Mouse (Mus musculus) intestine, embryonic 14.5 days (tissue): ENCODE results near the gene Gcn1l1. TPM values are rescaled to one million over a fixed set of nuclear protein-coding genes. Genes with fewer than 3 reads are reported as not detected.

Source experiments
- ATAC-seq: fragments of 200-750 bp; cut with Nextera tagmentation; replicated peaks from 2 replicates; pipeline ENCODE4 v1.8.0; 2017; ENCODE audit warnings: low read depth, moderate number of reproducible peaks, moderate TSS enrichment, moderate library complexity; ENCODE audit not compliant: low FRiP score, low TSS enrichment
- DNase-seq: peaks from one replicate; pipeline ENCODE4 v3.0.0-alpha.2; 2018; ENCODE audit warnings: low spot score
- H3K27ac ChIP-seq: fragments of 300-500 bp; sonication (generic); 2 replicates; pipeline ENCODE4 v1.5.1; 2014; ENCODE audit warnings: low read depth, mild to moderate bottlenecking, control low read depth
- H3K27me3 ChIP-seq: fragments of 300-500 bp; sonication (generic); replicated peaks from 2 replicates; pipeline ENCODE4 v1.6.1; 2014; ENCODE audit warnings: low read length, control low read depth; ENCODE audit not compliant: control insufficient read depth, insufficient read depth
- H3K36me3 ChIP-seq: fragments of 300-500 bp; sonication (generic); 2 replicates; pipeline ENCODE4 v1.6.1; 2014; ENCODE audit warnings: low read length, control low read depth; ENCODE audit not compliant: control insufficient read depth, insufficient read depth
- H3K4me1 ChIP-seq: fragments of 300-500 bp; sonication (generic); replicated peaks from 2 replicates; pipeline ENCODE4 v1.6.1; 2014; ENCODE audit warnings: low read length, control low read depth, mixed read lengths; ENCODE audit not compliant: control insufficient read depth, insufficient read depth
- H3K4me2 ChIP-seq: fragments of 300-500 bp; sonication (generic); 2 replicates; pipeline ENCODE4 v1.6.1; 2014; ENCODE audit warnings: low read length
- H3K4me3 ChIP-seq: fragments of 300-500 bp; sonication (generic); 2 replicates; pipeline ENCODE4 v1.5.1; 2014; ENCODE audit warnings: low read depth, low read length, control low read depth, mixed read lengths
- H3K9ac ChIP-seq: fragments of 300-500 bp; sonication (generic); 2 replicates; pipeline ENCODE4 v1.6.1; 2014; ENCODE audit warnings: mild to moderate bottlenecking, low read length
- H3K9me3 ChIP-seq: fragments of 300-500 bp; sonication (generic); 2 replicates; pipeline ENCODE4 v1.6.1; 2016; ENCODE audit warnings: low read length, control low read depth; ENCODE audit not compliant: control insufficient read depth
- WGBS: fragments of 180-500 bp; shearing (Covaris S2); extraction: QIAGEN DNeasy Blood & Tissue Kit; methylation state at CpG from one replicate; pipeline ENCODE4 v1.1.7; 2014; 5-methylcytosine and 5-hydroxymethylcytosine counted together
- polyA plus RNA-seq: library from polyadenylated mRNA; unstranded; fragments of >200 nt; fragmentation: Nextera tagmentation; extraction: Ambion mirVana; gene quantifications from 2 replicates; pipeline ENCODE4 v1.2.1, GENCODE M21; 2014

The Gcn1l1 gene
- polyA plus RNA-seq, 1 experiment from 2014 or later: 44.8 TPM

DNA sequence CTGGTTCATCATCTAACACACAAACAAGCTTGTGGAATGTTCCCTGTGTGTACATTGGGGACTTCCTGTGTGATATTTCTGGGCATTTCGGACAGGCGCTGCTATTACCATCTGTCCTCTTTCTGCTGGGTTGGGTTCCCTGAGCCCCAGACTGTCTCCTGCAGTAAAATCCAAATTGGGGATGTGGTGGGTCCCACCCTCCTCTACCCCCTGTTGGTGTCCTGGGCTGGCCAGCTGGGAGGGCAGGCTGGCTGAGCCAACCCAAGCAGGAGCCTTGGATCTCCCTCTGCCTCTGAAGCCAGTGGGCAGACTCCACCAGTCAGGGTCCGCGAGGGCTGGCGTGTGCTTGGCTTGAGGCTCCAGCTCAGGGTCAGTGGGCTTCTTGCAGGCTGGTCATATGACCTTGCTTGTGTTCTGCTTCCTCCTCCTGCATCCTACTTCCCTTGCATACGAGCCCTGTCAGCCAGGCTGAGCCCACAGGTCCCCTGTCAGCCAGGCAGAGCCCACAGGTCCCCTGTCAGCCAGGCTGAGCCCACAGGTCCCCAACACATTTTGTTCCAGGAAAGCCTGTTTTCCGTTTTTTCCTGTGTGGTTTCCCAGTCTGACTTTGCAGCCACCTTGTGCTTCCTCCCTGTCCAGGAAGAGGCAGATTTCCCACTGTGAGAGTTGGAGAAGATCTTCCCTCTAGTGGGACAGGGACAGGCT lies 35.2 kb upstream of the Gcn1l1 start:
- H3K9ac ChIP-seq: no peak overlapping the region
- H3K4me3 ChIP-seq: no peak overlapping the region
- no peaks in the 10 kb centered on the region for H3K27me3 ChIP-seq
- no peak for DNase-seq
- peak overlapping the region; percentile 24 for H3K4me2 ChIP-seq
- ATAC-seq: no peak
- H3K27ac ChIP-seq: peak overlapping the region; percentile 62
- no peaks in the 10 kb centered on the region for H3K9me3 ChIP-seq
- H3K4me1 ChIP-seq: peaks cover 65% of the 10 kb centered on the region
- H3K36me3 ChIP-seq: no peaks in the 10 kb centered on the region
- 31% methylated on average over 7 of the region's 7 CpGs for WGBS

DNA sequence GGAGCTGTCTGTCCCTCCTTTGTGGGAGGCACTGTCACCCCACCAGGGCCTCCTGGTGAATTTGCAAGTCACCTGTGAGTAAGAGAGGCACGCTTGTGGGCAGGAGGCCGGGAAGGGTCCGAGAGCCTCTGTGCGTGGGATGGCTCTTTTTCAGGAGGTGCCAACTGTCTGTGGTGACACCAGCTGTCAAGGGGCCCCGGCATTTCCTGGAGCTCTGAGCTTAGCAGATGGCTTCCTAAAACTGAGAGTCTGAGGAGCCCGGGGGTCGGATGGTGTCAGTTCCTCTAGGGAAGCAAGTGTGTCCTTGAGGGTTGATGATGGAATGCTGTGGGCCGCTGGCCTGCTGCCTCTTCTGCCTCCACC lies 34.6 kb upstream of the Gcn1l1 start:
- H3K4me3 ChIP-seq: no peak overlapping the region
- peaks cover 68% of the 10 kb centered on the region for H3K4me1 ChIP-seq
- no peaks in the 10 kb centered on the region for H3K27me3 ChIP-seq
- H3K9ac ChIP-seq: no peak overlapping the region
- 55% methylated on average over 8 of the region's 8 CpGs for WGBS
- H3K9me3 ChIP-seq: no peaks in the 10 kb centered on the region
- no peak overlapping the region for H3K4me2 ChIP-seq
- no peak for DNase-seq
- ATAC-seq: no peak
- H3K27ac ChIP-seq: peak overlapping the region; percentile 62
- H3K36me3 ChIP-seq: no peaks in the 10 kb centered on the region

DNA sequence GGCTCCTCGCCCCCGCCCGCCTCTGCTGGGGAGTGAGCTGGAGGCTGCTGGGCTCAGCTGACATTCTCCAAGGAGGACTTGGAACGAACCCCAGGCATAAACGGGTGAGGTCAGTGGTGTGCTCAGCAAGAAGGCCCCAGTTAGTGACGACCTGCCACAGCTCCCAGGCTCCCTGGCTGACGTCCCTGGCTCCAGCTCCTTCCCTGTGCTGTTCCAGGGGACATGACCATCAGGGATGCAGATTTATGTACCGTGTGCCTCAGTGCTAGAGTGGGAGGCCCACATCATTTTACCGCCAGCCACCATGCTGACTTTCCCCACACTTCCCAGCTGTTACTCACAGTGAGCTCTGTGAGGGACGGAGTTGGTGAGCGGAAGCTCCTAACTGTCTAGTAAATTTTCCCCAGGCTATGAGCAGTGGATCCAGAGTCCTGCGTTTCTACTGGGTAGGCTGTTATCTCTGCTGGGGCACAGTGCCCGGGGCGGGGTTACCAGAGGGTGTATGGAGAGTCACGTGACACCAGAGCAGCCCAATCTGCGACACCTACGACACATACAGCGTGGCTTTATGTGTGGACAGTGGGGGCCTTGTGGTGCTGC lies 33.3 kb upstream of the Gcn1l1 start:
- H3K4me3 ChIP-seq: no peak overlapping the region
- 25% methylated on average over 18 of the region's 18 CpGs for WGBS
- no peaks in the 10 kb centered on the region for H3K27me3 ChIP-seq
- peak overlapping the region; percentile 29; the same call in 1 of the 2 replicates for H3K4me2 ChIP-seq
- peaks cover 75% of the 10 kb centered on the region for H3K4me1 ChIP-seq
- H3K9ac ChIP-seq: peak overlapping the region; percentile 22; the same call in 1 of the 2 replicates
- H3K27ac ChIP-seq: peak overlapping the region; percentile 62
- DNase-seq (no peak), ATAC-seq (peak; percentile 60)
- H3K9me3 ChIP-seq: no peaks in the 10 kb centered on the region
- no peaks in the 10 kb centered on the region for H3K36me3 ChIP-seq

DNA sequence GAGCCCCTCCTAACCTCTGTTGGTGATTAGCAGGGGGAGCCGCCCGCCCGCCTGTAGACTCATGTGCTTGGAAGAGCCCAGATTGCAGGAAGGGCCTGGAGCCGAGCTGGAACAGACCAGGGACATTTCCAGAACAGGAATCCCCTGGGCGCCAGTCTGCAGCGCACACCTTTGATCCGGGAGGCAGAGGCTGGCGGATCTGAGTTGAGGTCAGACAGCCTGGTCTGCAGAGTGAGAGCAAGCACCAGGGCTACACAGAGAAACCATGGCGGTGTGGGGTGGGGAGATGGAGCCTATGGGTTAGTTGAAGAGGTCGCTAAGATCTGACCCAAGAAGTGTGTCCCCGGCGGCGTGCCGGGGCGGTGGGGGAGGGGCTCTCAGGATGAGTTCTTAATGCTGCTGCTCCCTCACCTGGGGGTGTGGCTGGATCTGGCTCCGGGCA lies 30.7 kb upstream of the Gcn1l1 start:
- Histone ChIP-seq H3K27ac (peak overlapping the region; percentile 59; the same call in 1 of the 2 replicates), H3K4me1 (peaks cover 79% of the 10 kb centered on the region), H3K9me3 (no peaks in the 10 kb centered on the region), H3K4me2 (peak overlapping the region; percentile 31), H3K36me3 (no peaks in the 10 kb centered on the region), H3K4me3 (no peak overlapping the region), H3K9ac (no peak overlapping the region), H3K27me3 (no peaks in the 10 kb centered on the region)
- DNase-seq (no peak), ATAC-seq (no peak)
- 13% methylated on average over 16 of the region's 16 CpGs for WGBS

DNA sequence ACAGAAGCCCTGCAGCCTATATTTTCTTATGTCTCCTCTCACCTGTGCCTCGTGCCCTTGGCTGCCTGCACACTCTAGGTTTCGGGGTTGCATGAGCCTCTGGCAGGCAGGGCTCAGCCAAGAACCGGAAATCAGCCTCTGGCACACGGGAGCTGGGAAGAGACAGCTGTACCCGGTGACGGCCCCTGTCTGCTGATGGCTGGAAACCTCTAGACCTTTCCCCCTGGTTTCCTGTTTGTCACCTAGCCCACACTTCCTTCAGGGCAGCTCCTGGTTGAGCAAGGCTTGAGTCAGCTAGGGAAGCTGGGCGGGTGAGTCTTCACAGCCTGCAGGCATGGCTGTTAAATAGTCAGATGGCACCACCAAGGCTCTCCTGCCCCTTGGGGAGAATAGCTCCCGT lies 30.2 kb upstream of the Gcn1l1 start:
- no peak for DNase-seq
- no peaks in the 10 kb centered on the region for H3K27me3 ChIP-seq
- no peaks in the 10 kb centered on the region for H3K36me3 ChIP-seq
- H3K4me2 ChIP-seq: peak overlapping the region; percentile 31; the same call in 1 of the 2 replicates
- H3K4me3 ChIP-seq: no peak overlapping the region
- no peak overlapping the region for H3K9ac ChIP-seq
- peak overlapping the region; percentile 2; the same call in 1 of the 2 replicates for H3K27ac ChIP-seq
- no peak for ATAC-seq
- no peaks in the 10 kb centered on the region for H3K9me3 ChIP-seq
- peaks cover 74% of the 10 kb centered on the region for H3K4me1 ChIP-seq
- WGBS: 26% methylated on average over 8 of the region's 8 CpGs

DNA sequence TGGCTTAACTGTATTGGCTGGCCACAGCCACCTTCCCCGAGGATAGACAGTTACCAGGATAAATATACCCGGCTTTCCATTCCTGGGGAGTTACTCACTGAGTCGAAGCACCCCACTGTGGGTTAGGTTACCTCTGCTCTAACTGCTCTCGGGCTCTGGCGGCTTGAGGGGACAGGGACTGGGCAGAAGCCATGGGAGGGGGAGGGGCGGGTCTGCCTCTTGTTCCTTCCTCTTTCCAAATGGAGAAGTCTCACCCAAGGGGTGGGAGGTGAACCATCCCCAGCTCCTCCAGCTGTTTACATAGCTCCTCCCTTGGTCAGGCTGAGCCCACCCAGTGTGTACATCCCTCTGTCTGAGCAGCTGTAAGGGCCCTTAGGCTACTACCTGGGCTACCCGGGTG lies 29.4 kb upstream of the Gcn1l1 start:
- 37% methylated on average over 7 of the region's 7 CpGs for WGBS
- Histone ChIP-seq H3K36me3 (no peaks in the 10 kb centered on the region), H3K4me3 (no peak overlapping the region), H3K9me3 (no peaks in the 10 kb centered on the region), H3K27ac (0 out of 2 replicates have a peak overlapping the region, but pooled peaks have one; percentile 2), H3K4me2 (no peak overlapping the region), H3K4me1 (peaks cover 66% of the 10 kb centered on the region), H3K9ac (no peak overlapping the region), H3K27me3 (no peaks in the 10 kb centered on the region)
- DNase-seq (no peak), ATAC-seq (no peak)

DNA sequence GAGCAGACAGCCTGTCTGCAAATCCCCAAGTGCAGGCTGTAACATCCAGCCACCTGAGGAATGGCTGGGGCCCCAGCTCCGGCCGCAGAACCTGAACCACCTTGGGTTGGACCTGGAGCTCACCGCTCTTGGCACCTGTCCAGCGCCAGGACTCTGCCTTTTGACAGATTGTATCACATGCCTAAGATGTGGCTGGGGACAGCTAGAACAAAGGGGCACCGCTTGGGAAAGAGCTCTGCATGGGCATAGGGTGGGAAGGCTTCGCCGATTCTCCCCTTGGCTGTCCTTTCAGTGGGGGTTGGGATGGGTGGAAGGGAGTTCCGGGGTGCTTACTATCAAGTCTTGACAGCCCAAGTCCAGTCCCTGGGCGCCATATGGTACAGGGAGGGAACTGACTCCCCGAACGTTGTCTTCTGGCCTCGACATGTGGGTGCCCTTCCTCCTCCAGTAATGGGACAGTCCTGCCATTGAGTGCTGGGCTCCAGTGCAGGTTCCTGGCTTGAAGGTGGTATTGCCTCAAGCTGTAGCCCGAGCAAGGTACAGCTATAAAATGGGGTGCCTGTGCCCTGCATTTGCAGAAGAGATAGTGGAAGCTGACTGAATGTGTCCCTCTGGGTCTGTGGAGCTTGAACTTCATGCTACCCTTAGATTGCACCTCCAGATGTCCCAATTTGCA lies 26.9 kb upstream of the Gcn1l1 start:
- Histone ChIP-seq H3K27me3 (no peaks in the 10 kb centered on the region), H3K4me2 (no peak overlapping the region), H3K9me3 (no peaks in the 10 kb centered on the region), H3K4me1 (peaks cover 51% of the 10 kb centered on the region), H3K27ac (no peak overlapping the region), H3K36me3 (no peaks in the 10 kb centered on the region), H3K4me3 (no peak overlapping the region), H3K9ac (no peak overlapping the region)
- DNase-seq (no peak), ATAC-seq (peak; percentile 4; the same call in 1 of the 2 replicates)
- WGBS: 62% methylated on average over 13 of the region's 13 CpGs

DNA sequence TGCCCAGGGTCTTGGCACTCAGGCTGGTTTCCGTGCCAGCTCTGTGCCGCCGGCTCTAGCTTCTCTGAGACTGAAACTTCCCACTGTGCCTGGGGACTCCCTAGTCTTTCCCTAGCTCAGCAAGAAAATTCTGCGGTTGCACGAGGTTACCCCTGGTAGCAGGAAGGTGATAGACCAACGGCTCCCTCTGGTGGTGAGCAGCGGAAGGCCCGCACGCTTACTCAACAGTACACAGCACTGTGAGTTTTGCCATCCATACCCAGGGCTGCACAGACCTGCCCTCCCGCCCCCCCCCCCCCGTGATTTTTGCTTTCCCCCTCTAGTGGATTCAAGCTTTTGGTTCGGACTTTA lies 26.4 kb upstream of the Gcn1l1 start:
- Histone ChIP-seq H3K4me3 (no peak overlapping the region), H3K9ac (no peak overlapping the region)
- ATAC-seq: peak; percentile 73

More for the DNA sequence above, 26.4 kb upstream of the Gcn1l1 start:
- Histone ChIP-seq H3K4me2 (no peak overlapping the region), H3K9me3 (no peaks in the 10 kb centered on the region), H3K36me3 (no peaks in the 10 kb centered on the region), H3K27me3 (no peaks in the 10 kb centered on the region), H3K27ac (no peak overlapping the region), H3K4me1 (peaks cover 51% of the 10 kb centered on the region)
- WGBS: 2% methylated on average over 12 of the region's 12 CpGs
- DNase-seq: peak; percentile 97
